Mouse (Mus musculus) heart, embryonic 15.5 days (tissue): ENCODE results near the gene Trmt10a. TPM values are rescaled to one million over a fixed set of nuclear protein-coding genes. Genes with fewer than 3 reads are reported as not detected.
"Not testable (repeated sequence)": the region's sequence is repeated elsewhere in the genome, so short reads cannot be mapped to it uniquely, and the experiment has no call there.

ENCODE experiments used
- ATAC-seq: fragments of 200-750 bp; cut with Nextera tagmentation; replicated peaks from 2 replicates; pipeline ENCODE4 v1.8.0; 2017; ENCODE audit warnings: low read depth, moderate TSS enrichment; ENCODE audit not compliant: insufficient number of reproducible peaks, insufficient read depth, low FRiP score
- H3K27ac ChIP-seq: fragments of 300-500 bp; sonication (generic); 2 replicates; pipeline ENCODE4 v1.5.1; 2015; ENCODE audit warnings: mild to moderate bottlenecking, inconsistent platforms
- H3K27me3 ChIP-seq: fragments of 300-500 bp; sonication (generic); 2 replicates; pipeline ENCODE4 v1.6.1; 2015; ENCODE audit warnings: inconsistent platforms
- H3K36me3 ChIP-seq: fragments of 300-500 bp; sonication (generic); 2 replicates; pipeline ENCODE4 v1.6.1; 2015; ENCODE audit warnings: mild to moderate bottlenecking, inconsistent platforms
- H3K4me1 ChIP-seq: fragments of 300-500 bp; sonication (generic); replicated peaks from 2 replicates; pipeline ENCODE4 v1.6.1; 2015; ENCODE audit warnings: inconsistent platforms
- H3K4me2 ChIP-seq: fragments of 300-500 bp; sonication (generic); 2 replicates; pipeline ENCODE4 v1.6.1; 2015; ENCODE audit warnings: inconsistent platforms, mild to moderate bottlenecking, moderate library complexity
- H3K4me3 ChIP-seq: fragments of 300-500 bp; sonication (generic); 2 replicates; pipeline ENCODE4 v1.5.1; 2015; ENCODE audit warnings: mild to moderate bottlenecking, inconsistent platforms
- H3K9ac ChIP-seq: fragments of 300-500 bp; sonication (generic); 2 replicates; pipeline ENCODE4 v1.6.1; 2015; ENCODE audit warnings: mild to moderate bottlenecking, inconsistent platforms
- H3K9me3 ChIP-seq: fragments of 300-500 bp; sonication (generic); replicated peaks from 2 replicates; pipeline ENCODE4 v1.6.1; 2016; ENCODE audit warnings: inconsistent platforms
- WGBS: fragments of 180-500 bp; shearing (Covaris S2); methylation state at CpG from one replicate; pipeline ENCODE4 v1.1.7; 2015; ENCODE audit warnings: mixed read lengths; 5-methylcytosine and 5-hydroxymethylcytosine counted together
- polyA plus RNA-seq: library from polyadenylated mRNA; unstranded; fragments of >200 nt; fragmentation: Nextera tagmentation; extraction: Ambion mirVana; gene quantifications from 2 replicates; pipeline ENCODE4 v1.2.1, GENCODE M21; 2015

The Trmt10a gene
- polyA plus RNA-seq, 1 experiment from 2014 or later = 8.3 TPM

DNA sequence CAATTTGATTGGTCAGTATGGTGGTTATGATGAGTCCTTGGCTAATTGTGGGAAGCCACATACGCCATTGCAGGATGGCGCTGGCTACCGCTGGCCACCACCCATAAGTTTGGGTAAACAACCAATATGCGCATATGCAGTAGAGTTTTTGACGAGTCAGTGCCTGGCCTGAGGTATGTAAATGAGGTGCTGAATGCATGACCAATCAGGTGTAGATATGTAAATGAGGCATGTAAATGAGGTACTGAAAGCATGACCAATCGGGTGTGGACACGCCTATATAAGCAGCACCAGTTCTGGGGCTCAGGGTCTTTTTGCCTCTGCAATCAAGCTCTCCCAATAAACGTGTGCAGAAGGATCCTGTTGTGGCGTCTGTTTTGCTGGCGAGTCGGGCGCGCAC lies 5.1 kb upstream of the Trmt10a start:
- not testable (repeated sequence) for H3K9me3 ChIP-seq, H3K4me2 ChIP-seq, H3K27ac ChIP-seq, ATAC-seq, H3K27me3 ChIP-seq, H3K4me1 ChIP-seq, H3K36me3 ChIP-seq, H3K9ac ChIP-seq, H3K4me3 ChIP-seq
- 95% methylated on average over 13 of the region's 13 CpGs for WGBS

DNA sequence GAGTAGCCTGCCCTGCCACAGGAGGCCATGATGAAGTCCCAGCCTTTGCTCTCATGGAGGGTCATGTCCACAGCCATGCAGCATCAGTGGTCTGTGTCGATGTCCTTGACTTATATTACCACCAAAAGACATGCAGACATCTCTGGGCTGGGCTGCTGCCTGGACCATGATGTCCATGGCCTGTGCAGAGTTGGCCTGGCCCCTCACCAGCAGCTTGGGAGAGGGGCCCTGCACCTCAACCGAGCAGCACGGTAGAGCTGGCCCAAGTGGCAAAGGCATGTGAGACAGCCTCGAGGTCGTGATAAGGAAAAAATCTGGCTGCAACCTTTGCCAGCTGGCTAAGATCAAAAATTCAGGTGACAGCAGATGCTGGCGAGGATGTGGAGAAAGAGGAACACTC lies 3.6 kb upstream of the Trmt10a start:
- H3K27ac ChIP-seq = peak overlapping the region; percentile 24; the same call in 1 of the 2 replicates
- ATAC-seq = no peak
- H3K27me3 ChIP-seq = no peaks in the 10 kb centered on the region
- H3K4me3 ChIP-seq = no peak overlapping the region
- peaks cover 7% of the 10 kb centered on the region; the same call in 1 of the 2 replicates for H3K4me1 ChIP-seq
- no peak overlapping the region for H3K9ac ChIP-seq
- H3K36me3 ChIP-seq = no peaks in the 10 kb centered on the region
- H3K4me2 ChIP-seq = no peak overlapping the region
- no peaks in the 10 kb centered on the region for H3K9me3 ChIP-seq
- 52% methylated on average over 6 of the region's 6 CpGs for WGBS

DNA sequence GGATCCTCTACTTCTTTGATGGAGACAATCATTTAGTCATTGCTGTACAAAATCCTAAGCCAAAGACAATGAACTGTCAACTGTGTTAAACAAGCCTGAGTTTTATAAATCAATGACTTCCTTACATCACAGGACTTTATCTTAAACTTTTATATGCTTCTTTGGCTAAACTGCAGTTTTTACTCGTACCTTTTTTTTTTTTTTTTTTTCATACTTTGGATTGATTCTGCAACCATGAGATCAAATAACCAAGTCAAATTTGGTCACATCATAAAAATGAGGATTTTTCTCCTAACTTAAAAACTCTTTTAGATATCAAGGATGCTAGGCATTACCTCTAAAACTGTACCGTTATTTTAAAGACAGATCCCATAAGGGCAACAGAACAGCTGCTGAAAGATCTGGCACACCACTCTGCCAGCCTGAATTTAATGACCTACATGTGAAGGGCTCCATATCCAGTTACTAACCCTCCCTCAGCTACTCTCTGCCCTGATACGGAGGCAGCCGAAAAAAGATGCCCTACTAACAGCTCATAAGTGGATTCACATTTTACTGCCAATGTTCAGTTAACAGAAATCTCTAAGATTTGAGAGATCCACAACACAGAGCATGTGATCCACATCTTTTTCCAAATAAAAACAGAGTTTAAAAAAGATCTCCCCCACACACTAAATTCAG lies 1.1 kb upstream of the Trmt10a start:
- Histone ChIP-seq H3K27me3 (no peaks in the 10 kb centered on the region), H3K4me3 (0 out of 2 replicates have a peak overlapping the region, but pooled peaks have one; percentile 4), H3K27ac (peak overlapping the region; percentile 55), H3K4me1 (peaks cover 7% of the 10 kb centered on the region; the same call in 1 of the 2 replicates), H3K9me3 (no peaks in the 10 kb centered on the region), H3K9ac (no peak overlapping the region), H3K36me3 (no peaks in the 10 kb centered on the region), H3K4me2 (peak overlapping the region; percentile 45)
- ATAC-seq = no peak
- 40% methylated on average over 4 of the region's 4 CpGs for WGBS

DNA sequence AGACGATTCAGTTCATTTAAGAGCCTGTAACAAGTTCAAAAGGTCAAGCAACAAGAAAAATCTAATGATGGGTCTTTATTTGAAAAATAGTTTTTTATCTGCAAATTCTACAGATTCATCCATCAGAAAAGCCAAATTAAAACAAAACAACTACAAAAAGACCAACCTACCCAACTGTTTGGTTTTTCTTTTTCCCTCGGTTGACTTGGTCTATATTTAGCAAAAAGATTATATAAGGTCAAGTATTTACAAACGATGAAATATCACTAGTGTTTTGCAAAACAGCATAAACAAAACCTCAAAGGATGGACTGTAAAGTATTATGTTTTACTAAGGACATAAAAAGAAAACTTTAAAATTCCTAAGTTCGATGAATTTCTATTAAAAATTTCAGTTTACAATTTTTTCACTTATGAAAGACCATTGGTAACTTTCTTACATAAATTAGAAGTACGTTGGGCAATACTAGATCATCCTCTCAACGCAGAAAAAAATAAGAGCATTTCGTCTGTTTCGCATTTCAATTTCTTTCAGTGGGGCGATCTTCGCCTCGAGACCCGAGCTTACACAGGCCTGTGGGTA lies 424 bp upstream of the Trmt10a start:
- no peaks in the 10 kb centered on the region for H3K9me3 ChIP-seq
- peak overlapping the region; percentile 89 for H3K4me3 ChIP-seq
- H3K4me1 ChIP-seq = peaks cover 7% of the 10 kb centered on the region; the same call in 1 of the 2 replicates
- peak overlapping the region; percentile 99 for H3K27ac ChIP-seq
- no peaks in the 10 kb centered on the region for H3K36me3 ChIP-seq
- ATAC-seq = no peak
- WGBS = 3% methylated on average over 12 of the region's 12 CpGs
- no peaks in the 10 kb centered on the region for H3K27me3 ChIP-seq
- H3K9ac ChIP-seq = peak overlapping the region; percentile 83
- peak overlapping the region; percentile 74 for H3K4me2 ChIP-seq

DNA sequence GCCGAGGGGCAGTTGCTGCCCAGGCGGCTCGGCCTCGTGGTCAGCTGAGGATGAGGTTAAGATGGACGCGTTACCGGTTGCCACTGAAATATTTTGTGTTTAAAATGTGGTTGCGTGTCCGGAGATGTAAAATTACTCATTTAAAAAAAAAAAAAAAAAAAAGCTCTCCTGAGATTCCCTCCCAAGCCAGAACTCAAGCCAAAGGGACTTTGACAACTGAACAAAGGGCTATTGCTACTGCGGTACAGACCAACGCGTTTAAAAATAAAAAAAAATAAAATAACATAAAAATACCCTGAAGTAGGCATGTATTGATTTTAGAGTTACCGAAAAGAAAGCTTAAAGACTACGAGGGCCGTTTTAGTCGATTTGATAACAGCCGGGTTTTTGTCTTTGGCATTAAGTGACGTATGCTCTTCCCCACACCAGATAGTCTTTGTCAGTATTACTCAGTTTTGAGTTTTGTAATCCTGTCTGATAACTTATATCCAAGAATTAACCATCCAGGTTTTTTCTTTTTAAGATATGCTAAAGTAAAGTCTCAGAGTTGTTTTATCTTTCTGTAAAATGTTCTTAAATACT lies 903 bp downstream of the Trmt10a start:
- no peak for ATAC-seq
- H3K27ac ChIP-seq = peak overlapping the region; percentile 99
- peak overlapping the region; percentile 89 for H3K4me3 ChIP-seq
- no peaks in the 10 kb centered on the region for H3K27me3 ChIP-seq
- peak overlapping the region; percentile 74 for H3K4me2 ChIP-seq
- no peaks in the 10 kb centered on the region for H3K9me3 ChIP-seq
- peak overlapping the region; percentile 70 for H3K9ac ChIP-seq
- H3K36me3 ChIP-seq = no peaks in the 10 kb centered on the region
- H3K4me1 ChIP-seq = peaks cover 7% of the 10 kb centered on the region; the same call in 1 of the 2 replicates
- under 1% methylated on average over 18 of the region's 18 CpGs for WGBS

DNA sequence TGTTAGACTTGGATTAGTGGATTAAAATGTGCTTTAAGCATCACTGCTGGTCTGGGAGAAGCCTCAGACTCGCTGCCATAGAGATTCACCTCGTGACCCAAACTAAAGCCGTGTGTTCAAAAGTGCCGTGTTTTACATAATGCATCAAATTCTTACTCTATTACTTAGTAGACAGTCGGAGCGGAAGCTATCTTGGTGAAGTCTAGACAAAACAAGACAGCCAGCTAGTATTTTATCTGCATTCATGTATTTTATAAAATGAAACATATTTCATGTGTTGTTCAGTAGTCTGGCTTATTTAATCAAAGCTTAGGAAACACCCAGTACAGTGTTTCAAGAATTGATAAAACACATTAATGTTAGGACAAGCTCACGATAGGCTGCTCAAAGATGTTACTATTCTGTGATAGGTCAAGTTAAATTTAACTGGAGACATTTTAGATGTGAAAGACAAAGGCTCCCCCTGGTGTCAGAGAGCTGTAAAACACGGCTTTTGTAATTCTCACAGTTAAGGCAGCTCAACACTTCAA lies 1.5 kb downstream of the Trmt10a start, which contains the start of gene Mttp:
Mttp (minus strand) TSS at position 327 of the 530 bp plus-strand sequence.
- Histone ChIP-seq H3K27ac (peak within 1 kb of the TSS; percentile 99), H3K27me3 (no peaks in the 10 kb centered on the region), H3K4me1 (peaks cover 5% of the 10 kb centered on the region; the same call in 1 of the 2 replicates), H3K4me2 (peak within 1 kb of the TSS; percentile 74), H3K9ac (peak within 1 kb of the TSS; percentile 70), H3K4me3 (peak within 1 kb of the TSS; percentile 89), H3K36me3 (peaks cover 3% of the 10 kb centered on the region; the same call in 1 of the 2 replicates), H3K9me3 (no peaks in the 10 kb centered on the region)
- no peak for ATAC-seq
- WGBS = 3% methylated on average over 8 of the region's 8 CpGs

DNA sequence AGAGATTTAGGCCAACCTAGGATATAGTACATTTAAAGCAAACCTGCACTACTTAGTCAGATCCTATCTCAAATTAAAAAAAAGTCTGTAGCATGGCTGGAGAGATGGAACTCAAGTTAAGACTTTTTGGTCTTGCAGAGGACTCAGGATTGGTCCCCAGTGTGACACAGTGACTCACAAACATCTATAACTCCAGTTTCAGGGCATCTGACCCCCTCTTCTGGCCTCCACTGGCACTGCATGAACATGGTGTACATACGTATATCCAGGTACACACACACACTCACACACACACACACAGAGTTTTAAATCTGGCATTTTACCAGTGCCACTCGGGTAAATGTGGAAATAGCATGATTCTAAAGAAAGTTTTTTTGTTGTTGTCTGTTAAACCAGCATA lies 5.6 kb downstream of the Trmt10a start:
- H3K4me1 ChIP-seq = no peaks in the 10 kb centered on the region
- no peak overlapping the region for H3K27ac ChIP-seq
- H3K9me3 ChIP-seq = no peaks in the 10 kb centered on the region
- no peak overlapping the region for H3K4me2 ChIP-seq
- no peak overlapping the region for H3K9ac ChIP-seq
- 94% methylated on average over 2 of the region's 2 CpGs for WGBS
- no peak overlapping the region for H3K4me3 ChIP-seq
- ATAC-seq = no peak
- H3K27me3 ChIP-seq = no peaks in the 10 kb centered on the region
- peaks cover 7% of the 10 kb centered on the region; the same call in 1 of the 2 replicates for H3K36me3 ChIP-seq

DNA sequence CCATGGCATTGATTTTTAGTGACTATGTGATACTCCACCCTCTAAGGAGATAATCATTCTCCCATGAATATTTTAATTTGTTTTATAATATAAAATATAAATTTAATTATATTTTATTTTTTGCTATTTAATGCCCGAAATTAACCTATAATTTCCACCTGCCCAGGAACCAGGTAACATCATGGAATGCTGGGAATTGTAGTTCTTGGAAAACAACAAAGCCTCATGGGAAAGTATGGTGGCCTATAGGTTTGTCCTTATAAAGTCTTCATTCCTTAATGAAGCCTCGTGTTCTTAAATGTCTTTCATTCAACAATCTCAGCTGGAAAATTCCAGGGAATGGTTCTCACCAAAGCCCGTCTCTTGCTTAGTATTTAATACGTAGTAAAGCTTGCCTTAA lies 11.8 kb downstream of the Trmt10a start:
- Histone ChIP-seq H3K27me3 (no peaks in the 10 kb centered on the region), H3K4me1 (no peaks in the 10 kb centered on the region), H3K27ac (no peak overlapping the region), H3K9ac (no peak overlapping the region), H3K4me3 (no peak overlapping the region), H3K36me3 (0 out of 2 replicates have a peak, but pooled peaks cover 6% of the 10 kb centered on the region), H3K9me3 (no peaks in the 10 kb centered on the region), H3K4me2 (no peak overlapping the region)
- no peak for ATAC-seq
- WGBS = 86% methylated on average over 4 of the region's 4 CpGs

DNA sequence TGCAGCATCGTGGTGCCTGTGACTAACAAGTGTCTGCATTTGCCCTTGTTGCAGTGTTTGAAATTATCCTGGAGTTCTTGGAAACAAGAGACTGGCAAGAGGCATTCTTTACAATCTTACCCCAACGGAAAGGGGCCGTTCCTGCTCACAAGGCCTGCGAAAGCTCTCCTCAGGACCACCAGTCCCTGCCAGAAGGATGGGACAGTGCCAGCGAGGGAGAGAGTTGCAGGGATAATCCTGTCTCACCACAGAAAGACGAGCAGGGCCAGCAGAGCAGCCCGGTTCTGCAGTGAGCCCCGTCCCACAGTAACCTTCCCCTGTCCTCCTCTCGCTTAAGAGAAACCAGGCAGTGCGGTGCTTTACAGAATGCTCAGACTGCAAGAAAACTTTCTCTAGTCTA lies 13.4 kb downstream of the Trmt10a start:
- Histone ChIP-seq H3K4me2 (no peak overlapping the region), H3K4me3 (no peak overlapping the region), H3K9me3 (no peaks in the 10 kb centered on the region), H3K4me1 (no peaks in the 10 kb centered on the region), H3K9ac (no peak overlapping the region), H3K36me3 (0 out of 2 replicates have a peak, but pooled peaks cover 6% of the 10 kb centered on the region), H3K27ac (no peak overlapping the region), H3K27me3 (no peaks in the 10 kb centered on the region)
- ATAC-seq = no peak
- 72% methylated on average over 10 of the region's 10 CpGs for WGBS

DNA sequence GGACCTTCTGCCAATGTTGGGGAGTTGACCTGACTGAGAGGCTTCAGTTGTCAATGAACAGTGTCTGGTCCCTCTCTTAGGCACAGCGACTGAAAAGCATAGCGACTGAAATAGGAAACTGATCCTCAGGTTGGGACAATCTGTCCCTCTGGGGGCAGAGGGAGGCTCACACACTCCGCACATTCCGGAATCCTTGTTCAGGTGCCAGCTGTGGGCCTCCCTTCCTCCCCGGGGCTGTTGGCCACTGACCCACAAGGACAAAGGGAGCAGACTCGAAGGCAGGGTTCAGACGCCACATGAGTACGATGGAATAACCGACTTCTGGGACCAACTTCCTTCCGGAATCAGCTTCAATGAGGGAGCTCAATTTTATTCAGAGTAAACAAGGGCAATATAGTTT lies 18.4 kb downstream of the Trmt10a start:
- H3K4me1 ChIP-seq = no peaks in the 10 kb centered on the region
- no peak overlapping the region for H3K27ac ChIP-seq
- H3K4me3 ChIP-seq = no peak overlapping the region
- H3K9me3 ChIP-seq = no peaks in the 10 kb centered on the region
- no peak for ATAC-seq
- 0 out of 2 replicates have a peak, but pooled peaks cover 1% of the 10 kb centered on the region for H3K36me3 ChIP-seq
- no peaks in the 10 kb centered on the region for H3K27me3 ChIP-seq
- H3K9ac ChIP-seq = no peak overlapping the region
- WGBS = 79% methylated on average over 10 of the region's 10 CpGs
- H3K4me2 ChIP-seq = no peak overlapping the region

DNA sequence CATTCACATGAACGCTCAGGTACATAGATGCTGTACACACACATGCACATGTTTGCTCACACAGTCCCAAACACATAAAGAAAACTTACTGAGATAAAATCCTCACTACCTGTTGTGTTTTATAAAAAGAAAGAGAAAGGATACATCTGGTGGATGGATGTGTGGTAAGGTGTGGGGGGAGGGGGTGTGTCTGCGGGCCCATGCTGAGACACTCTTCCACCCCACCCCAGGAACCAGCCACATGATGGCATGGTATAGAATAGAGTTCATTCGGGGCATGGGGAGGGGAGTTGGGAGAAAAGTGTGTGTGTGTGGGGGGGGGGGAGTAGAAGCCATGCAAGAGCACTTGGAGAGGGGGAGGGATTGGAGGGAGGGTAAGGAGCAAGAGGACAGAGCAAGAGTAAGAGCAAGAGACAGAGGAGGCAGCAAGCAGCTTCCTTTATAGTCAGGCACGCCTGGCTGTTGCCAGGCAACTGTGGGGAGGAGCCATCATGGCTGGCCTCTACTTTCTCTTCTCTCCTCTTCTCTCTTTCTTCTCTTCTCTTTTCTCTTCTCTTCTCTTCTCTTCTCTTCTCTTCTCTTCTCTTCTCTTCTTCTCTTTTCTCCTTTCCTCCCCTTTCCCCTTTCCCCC lies 19.4 kb downstream of the Trmt10a start:
- no peak overlapping the region for H3K4me3 ChIP-seq
- H3K36me3 ChIP-seq = no peaks in the 10 kb centered on the region

More for the DNA sequence above, 19.4 kb downstream of the Trmt10a start:
- Histone ChIP-seq H3K27ac (no peak overlapping the region), H3K9ac (no peak overlapping the region), H3K4me1 (no peaks in the 10 kb centered on the region), H3K9me3 (no peaks in the 10 kb centered on the region), H3K27me3 (no peaks in the 10 kb centered on the region), H3K4me2 (no peak overlapping the region)
- WGBS = 55% methylated on average over 4 of the region's 4 CpGs
- ATAC-seq = no peak
